Mouse (Mus musculus) adrenal gland, postnatal 4 days (tissue): Measurements from ENCODE around the gene Dnah1. TPM values are rescaled to one million over a fixed set of nuclear protein-coding genes. Genes with fewer than 3 reads are reported as not detected.
A peak's percentile ranks its signal among the peaks of the same experiment; 100 is the strongest.

Experiments
- DNase-seq, 2 experiments: peaks; one replicate each; pipeline ENCODE4 v3.0.0; 2021 to 2022; ENCODE audit warnings: low spot score in 2 of 2, mixed read lengths in 2 of 2
- long read RNA-seq, 2 experiments: library from polyadenylated mRNA; stranded (forward); transcript quantifications; one replicate each; pipeline ENCODE4 v2.0.0; 2021
- total RNA-seq, 2 experiments: library from RNA; stranded (reverse); gene quantifications; 2 replicates each; pipeline ENCODE4 v1.2.3; 2021

Gene Dnah1
- 1 to 10 TPM; 2.4 to 3.2 TPM for total RNA-seq
- long read RNA-seq, experiment 1 = 0 reads
- long read RNA-seq, experiment 2, partial matches to known transcripts = 3 of 3 reads
- long read RNA-seq, experiment 2, other reads (novel, unspliced or antisense) = 0 of 3 reads

DNA sequence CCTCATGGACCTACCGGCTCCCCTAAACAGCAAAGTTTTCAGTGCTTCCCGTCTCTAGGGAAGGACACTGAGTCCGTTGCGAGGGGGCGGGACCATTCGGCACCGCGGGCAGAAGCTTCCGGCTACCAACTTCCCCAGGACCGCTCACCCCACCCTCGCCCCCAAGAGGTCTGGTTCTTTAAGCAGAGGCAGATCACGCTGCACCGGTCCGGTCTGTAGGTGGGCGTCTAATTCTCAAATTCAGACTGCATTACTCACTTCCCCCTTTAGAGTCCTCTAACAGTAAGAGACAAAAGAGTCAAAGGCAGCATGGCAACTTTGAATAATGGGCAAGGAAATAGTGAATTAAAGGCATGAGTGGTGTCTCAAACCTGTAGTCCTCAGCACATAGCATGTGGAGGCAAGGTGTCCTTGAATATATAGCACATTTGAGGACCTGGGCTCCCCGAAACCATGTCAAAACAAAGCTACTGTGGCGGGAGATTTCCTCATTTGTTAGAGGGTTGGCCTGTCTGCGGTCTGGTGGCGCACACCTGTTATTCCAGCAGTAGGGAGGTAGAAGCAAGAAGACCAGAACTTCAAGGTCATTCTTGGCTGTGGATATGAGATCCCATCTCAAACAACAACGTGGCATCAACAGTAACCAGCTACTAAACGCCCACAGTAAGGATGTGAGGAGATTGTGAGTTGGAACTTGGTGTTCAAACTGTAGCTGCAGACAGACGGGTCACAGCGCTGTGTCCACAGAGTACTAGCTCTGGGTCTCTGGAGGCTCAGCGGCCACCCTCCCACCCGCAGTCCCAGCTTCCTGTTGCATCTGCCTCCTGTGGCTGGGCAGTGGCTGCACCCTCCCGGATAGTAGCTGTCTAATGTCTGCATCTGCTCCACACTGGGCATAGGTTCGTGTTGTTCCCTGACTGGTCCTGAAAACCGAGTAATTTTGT is at the start of gene Dnah1:
Gene Dnah1, minus strand, starts transcription at position 48 of the 944 bp plus-strand sequence.
- peak in 1 of 2 experiments; percentile 25 for DNase-seq

DNA sequence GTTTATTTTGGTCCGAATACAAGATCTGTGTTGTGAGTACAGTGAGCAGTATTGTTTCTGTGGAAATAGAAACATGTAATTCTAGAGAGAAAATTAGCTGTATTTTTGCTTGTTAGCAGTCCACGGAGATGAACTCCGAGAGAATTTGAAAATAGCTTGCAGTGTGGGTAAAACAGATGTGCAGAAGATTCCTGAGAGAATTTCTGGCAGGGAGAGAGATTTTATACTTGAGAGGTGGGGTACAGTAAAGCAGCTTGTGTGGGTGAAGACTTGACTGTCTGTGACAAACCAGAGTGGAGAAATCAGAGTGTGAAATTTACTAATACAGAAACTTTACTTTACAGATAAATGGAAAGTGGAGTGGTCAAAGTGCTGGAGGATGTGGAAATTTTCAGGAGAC is 45.7 kb upstream of the Dnah1 start:
- DNase-seq = no peak

DNA sequence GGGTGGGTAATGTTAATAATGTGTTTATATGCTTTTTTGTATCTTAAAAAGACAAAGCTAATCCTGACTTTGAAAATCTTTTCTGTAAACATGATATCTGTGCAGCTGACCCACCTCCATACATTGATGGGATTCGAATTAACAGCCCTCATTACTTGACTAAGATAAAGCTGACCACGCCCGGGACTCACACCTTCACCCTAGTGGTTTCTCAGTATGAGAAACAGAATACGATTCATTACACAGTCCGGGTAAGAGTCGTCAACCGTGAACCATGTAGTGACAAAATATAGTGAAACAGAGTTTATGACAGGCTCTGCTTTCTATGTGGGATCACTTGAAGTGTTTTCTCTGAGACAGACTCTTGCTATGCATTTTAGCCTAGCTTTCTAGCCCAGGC is 44.3 kb upstream of the Dnah1 start:
- no peak for DNase-seq

DNA sequence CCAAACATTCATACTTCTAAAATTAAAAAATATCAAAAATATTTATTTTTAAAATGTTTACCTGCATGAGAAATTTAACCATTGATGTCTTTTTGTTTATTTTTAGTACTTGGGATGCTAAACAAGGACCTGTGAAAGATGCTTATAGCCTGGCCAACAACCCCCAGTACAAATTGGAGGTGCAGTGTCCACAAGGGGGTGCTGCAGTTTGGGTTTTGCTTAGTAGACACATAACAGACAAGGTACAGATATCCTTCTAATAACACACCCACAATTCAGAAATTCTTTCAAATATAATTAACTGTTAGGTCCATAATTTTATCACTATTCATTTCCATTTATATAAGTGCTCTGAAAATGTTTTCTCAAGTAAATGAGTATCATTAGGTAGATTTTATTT is 41.7 kb upstream of the Dnah1 start:
- DNase-seq = peak in 1 of 2 experiments; percentile 55

DNA sequence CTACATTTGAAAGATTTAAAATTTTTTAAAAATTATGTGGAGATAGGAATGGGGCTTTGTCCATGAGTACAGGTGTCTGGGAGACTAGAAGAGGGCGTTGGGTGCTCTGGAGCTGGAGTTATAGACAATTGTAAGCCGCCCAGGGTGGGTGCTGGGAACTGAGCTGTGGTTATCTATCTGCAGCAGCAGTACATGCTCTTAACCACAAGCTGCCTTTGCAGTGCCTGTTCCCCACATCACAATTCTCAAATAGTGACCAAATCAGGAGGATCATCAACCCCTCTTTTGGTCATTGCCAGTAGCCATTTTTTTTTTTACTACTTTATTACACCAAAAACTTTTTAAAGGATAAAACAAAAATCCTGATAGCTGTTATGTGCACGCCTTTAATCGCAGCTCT is 40.9 kb upstream of the Dnah1 start:
- DNase-seq = no peak

DNA sequence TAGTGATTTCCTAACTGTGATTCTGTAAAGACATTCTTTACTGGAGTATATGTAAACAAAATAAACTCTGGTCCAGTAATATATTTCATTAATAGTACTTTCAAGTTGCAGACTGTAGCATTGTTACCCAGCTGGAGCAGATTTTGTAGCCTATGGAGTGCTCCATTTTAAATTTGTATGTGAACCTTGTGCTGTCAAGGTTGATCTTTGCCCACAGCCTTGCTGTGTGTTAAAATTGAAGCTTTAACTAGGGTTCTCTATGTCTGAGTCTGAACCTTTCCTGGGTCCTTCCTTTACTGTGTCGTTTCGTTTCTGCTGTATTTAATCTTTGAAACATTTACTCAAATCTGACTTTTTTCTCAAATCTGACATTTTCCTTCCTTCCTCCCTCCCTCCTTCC is 38.5 kb upstream of the Dnah1 start:
- no peak for DNase-seq

DNA sequence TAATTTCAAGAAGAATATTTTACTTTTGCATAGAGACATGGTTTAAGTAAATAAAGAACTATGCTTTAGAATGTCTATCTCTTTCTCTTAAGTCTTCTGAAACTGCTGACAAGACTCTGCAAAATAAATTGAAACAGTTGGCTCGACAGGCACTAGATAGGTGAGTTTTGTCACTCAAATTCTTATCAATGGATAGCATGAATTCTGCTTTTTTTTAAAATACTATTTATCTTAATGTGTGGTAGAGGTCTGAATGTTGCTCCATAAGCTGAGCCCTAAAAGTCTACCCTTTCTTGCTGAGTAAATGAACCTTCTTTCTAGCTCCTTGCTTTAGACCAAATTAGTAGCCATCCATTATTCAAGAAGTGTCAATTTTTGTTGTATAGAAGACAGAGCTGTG is 21.7 kb upstream of the Dnah1 start:
- no peak for DNase-seq

DNA sequence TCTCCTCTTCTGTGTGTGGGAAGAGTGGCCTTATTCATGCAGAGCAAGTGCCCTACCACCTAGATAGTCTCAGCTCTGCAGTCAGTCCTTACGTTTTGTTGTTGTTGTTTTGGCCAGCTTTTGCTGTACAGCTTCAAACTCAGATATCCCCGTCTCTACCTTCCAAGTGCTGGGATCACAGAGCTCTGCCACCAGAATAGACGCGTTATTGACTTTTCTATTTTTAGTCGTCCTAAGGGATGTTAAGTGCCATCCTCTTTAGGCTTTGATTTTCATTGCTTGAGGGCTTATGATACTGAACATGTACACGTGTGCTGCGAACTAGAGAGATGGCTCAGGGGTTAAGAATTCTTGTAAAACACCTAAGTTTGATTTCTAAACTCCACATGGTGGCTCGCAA is 19.5 kb upstream of the Dnah1 start:
- DNase-seq = no peak

DNA sequence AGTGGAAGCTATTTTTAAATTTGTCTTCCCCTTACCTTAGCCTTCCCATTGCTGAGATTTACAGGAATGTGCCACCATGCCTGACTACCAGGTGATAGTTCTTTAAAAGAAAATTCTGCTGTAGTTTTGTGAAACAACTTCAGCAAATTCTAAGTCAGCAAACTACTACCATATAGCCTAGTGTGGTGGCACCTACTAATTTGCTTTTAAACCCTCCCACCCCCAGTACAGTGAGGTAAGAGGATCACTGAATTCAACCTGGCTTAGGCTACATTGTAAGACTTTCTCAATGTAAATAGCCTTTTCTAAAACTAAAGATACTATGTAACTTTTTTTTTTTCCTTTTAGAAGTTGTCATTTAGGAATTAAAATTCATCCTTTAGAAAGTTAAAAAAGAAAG is 14.3 kb upstream of the Dnah1 start:
- no peak for DNase-seq

DNA sequence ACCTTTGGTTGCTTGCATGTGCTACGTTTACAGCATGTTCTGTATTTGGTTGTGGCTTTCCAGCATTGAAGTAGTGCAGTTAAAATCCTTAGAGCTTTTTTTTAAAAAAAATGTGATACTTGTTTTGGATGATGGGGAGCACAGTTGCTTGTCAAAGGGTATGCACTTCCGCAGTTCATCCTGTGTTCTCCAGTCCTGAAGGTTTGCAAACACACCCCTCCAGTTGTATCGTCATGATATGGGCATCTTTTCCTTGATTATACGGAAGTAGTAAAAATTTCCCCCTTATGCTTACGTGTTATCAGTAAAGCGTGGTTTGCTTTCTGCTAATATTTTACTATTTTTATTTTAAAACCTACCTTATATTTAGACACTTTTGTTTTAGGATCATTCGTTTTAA is 13.7 kb upstream of the Dnah1 start:
- no peak for DNase-seq

DNA sequence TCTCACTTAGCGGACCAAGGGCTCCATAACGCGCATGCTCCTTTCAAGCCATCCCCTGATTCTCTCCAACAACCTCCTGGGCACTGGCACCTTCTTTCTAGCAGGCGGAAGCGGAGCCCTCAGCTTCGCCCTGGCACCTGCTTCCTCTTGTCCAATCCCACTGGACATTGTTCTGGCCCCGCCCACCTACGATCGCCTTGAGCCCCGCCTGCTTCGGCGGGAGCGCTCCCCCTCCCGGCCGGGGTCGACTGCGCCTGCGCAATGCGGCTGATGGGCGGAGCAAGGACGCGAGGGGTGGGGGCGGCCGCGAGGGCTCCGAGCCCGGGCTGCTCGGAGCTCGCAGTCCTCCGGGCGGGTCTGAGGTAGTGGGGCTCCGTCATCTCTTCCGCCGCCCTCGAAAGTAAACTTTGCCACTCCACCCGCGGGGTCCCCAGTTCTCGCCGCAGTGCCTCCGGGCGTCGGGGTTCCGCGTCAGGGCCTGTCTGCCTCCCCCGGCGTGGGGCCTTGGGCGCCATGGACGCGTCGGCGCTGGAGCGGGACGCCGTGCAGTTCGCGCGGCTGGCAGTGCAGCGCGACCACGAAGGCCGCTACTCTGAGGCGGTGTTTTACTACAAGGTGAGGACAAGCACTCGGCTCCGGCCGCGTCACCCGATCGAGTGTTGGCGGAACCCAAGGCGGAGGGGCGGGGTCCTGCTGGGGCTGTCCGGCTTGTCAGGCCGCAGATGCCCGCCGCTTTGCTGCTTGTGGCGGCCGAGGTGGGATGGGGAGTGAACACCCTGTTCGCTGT is 12.9 kb upstream of the Dnah1 start, which contains the start of gene Capn7:
Gene Capn7, plus strand, starts transcription at position 270 of the 787 bp plus-strand sequence.
- peak; percentile 99 for DNase-seq

DNA sequence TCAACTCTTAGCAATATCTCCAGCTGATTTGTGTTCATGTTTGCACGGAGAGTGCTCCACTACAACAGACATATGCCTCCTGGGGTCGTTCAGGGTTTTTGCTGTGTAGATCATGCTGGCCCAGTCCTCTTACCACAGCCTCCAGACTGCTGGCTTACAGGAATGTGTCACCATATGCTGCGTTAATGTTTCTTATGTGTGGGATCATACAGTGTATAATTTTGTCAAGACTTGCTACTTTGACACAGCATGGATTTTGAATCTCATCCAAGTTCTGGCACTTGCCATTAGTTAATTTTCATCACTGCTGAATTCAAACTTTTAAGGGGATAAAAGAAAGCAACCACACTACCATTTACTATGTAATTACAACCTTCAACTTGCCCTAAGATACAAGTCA is 12.1 kb upstream of the Dnah1 start:
- DNase-seq = no peak

DNA sequence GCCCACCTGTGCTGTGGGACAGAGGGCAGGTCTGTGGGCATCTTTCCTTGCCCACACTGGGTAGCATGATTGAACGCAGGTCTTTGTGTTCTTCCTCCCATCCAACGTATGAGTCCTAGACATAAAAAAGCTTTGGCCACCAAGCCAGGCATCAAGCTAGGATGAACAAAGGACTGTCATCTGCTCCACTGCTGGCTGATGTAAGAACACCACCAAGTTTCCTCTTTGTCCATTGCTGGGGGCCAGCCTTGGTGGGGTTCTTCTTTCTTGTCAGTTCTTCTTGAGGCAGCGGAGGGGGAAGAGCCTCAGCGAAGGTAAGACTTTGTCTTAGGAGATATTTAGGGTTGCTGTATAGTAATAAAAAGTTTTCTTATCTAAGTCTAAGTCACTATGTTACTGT is 7.3 kb upstream of the Dnah1 start:
- DNase-seq = no peak

DNA sequence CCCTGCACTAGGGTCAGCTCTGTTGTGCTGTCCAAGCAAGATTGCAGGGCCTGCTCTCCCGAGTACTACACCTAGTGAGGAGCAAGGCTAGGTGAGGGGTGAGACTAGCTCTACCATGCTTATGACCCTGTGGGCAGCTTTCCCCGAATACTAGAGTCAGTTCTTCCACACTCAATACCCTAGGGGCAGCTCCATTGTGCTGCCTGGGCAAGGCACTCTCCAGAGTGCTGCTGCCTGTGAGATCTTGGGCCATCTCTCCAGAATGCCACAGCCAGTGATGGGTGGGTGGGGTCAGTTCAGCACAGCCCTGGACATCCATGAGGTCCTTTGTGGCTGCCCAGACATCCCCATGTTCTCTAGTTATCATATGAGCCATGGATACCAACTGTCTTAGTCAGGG is 6.0 kb upstream of the Dnah1 start:
- no peak for DNase-seq

DNA sequence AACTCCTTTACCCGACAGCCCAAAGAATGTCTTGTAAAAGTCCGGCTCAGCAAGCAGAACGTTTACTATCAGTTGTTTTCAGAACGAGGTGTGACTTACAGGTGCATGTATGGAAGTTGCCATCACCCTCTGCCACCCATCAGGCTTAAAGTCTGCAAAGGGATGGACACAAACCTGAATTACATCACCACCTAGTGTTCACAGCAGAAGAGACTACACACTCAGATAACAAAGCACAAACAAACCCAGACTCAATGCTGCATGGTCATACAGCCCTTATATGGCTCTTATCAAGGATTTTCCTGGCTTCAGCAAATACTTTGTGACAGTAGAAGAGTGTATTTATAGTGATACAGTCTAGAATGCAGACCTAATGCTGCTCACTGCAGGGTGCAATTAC is 4.0 kb upstream of the Dnah1 start:
- DNase-seq = no peak

DNA sequence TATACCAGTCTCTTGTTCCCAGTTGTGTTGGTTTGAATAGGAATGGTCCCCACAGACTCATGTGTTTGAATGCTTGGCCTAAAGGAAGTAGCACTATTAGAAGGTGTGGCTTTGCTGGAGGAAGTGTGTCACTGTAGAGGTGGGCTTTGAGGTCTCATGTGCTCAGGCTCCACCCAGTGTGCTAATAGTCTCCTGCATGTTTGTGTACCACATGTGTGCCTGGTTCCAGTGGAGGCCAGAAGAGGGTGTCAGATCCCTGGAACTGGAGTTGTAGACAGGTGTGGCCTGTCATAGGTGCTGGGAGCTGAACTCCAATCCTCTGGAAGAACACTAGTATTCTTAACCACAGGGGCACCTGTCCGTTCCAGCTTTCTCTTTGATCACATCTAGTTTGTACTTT is 3.5 kb upstream of the Dnah1 start:
- DNase-seq = no peak

DNA sequence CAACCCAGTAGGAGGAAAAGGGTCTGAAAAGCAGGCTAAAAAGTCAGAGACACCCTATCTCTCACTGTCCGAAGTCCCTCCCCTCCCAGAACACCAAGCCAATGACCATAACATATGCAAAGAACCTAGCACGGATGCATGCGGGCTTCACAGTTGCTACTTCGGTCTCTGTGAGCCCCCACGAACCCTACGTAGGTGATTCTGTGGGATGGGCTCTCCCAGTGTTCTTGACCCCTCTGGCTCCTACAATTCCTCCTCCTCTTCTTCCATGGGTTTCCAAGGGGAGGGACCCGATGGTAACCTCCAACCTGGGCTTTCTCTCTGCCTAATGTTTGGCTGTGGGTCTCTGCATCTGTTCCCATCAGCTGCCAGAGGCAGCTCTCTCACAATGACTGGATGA is 3.1 kb upstream of the Dnah1 start:
- no peak for DNase-seq

DNA sequence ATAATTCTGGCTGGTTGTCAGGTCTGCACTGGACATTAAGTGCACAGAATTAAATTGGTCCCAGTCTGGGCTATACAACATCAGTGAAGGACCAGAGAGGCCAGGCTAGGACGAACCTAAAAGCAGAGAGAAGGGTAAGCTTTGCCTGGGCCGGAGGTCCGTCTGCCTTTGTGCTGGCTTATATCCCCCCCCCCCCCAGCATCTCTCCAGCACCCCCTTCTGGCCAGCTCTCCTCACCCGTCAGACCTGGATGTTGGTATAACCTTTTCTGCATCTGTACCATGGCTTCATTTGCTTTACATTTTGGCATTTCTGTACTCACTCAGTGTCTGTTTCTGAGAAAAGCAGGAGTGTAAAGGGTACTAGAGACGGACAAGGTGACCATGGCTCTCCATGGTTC is 1.9 kb upstream of the Dnah1 start:
- no peak for DNase-seq

DNA sequence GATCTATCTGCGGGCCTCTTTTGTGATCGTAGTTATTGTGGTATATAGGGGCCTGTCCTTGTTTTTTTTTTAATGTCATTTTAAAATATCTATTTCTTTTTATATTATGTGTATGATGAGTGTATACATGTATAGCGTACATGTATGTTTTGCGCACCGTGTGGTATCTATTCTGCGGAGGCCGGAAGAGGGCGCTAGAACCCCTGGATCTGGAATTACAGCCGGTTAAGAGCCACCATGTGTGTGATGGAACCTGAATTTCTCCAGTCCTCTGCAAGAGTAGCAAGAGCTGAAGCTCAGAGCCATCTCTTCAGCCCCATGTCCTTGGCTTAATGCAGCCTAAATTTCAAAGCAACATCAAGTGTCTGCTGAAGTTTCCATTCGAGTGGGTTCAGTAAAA is 1.2 kb upstream of the Dnah1 start:
- DNase-seq = no peak

DNA sequence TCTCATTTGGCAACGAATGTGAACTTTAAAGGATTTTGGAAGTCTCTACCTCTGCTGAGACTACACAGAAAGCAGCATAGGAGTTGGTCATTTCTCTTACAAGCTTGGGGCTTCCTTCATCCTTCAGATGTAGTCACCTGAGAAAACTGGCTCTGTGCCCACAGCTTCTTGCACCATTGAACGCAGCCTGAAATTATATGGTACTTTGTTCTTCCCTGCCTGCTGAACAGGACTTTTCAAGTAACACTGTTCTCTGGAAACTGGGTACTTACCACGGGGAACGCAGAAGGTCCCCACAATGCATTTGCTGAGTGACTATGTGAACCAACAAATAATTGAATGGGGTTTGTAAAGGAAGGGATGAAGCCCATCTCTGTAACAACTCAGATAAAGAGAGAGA is 507 bp downstream of the Dnah1 start:
- no peak for DNase-seq

DNA sequence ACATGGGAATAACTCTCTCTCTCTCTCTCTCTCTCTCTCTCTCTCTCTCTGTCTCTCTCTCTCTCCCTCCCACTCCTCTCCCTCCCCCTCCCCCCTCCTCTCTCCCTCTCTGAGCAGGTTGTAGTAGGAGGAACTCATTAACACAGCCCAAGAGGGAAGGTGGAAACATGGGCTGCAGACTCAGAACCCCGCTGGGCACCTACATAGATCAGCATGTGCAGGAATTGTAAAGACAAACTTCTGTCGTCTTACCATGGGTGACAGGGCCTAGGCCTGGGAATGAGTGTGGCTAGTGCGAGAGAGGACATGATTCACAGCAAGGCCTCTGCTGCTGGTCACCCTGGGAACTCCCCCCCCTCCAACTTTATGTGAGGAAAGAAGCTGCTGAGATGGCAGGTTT is 1.5 kb downstream of the Dnah1 start:
- DNase-seq = no peak

DNA sequence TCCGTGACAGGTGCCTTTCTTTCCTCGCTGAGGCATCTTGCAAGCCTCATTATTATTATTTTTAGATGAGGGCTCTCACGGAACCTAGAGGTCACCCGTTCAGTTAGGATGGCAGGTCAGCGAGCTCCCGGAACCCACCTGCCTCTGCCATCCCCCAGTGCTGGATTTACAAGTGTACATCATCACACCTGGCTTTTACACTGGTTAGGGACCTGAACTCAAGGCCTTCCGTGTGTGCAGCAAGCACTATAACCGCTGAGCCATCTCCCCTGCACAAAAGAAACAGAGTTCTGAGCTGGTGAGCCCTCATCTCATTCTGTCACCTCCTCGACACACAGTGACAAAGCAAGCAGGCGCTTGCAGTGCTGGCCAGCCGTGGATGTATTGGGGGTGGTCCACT is 2.5 kb downstream of the Dnah1 start:
- DNase-seq = no peak
